Mouse (Mus musculus) adrenal gland, postnatal 4 days (tissue): ENCODE data around the gene 0610030E20Rik. TPM values are rescaled to one million over a fixed set of nuclear protein-coding genes. Genes with fewer than 3 reads are reported as not detected.

Experiments
- DNase-seq, 2 experiments: peaks; one replicate each; pipeline ENCODE4 v3.0.0; 2021 to 2022; ENCODE audit warnings: low spot score in 2 of 2, mixed read lengths in 2 of 2
- total RNA-seq, 2 experiments: library from RNA; stranded (reverse); gene quantifications; 2 replicates each; pipeline ENCODE4 v1.2.3; 2021

0610030E20Rik gene
- total RNA-seq, 2 experiments from 2014 or later: 32.5 to 34.3 TPM

GRCm38 (mm10) chr6:72367460-72367974 is 20.4 kb downstream of the 0610030E20Rik start:
- DNase-seq: no peak

- no peak for DNase-seq
Observed at GRCm38 (mm10) chr6:72369557-72369956, 22.4 kb downstream of the 0610030E20Rik start.

- DNase-seq: peak in 1 of 2 experiments; percentile 39
Observed at GRCm38 (mm10) chr6:72370091-72370490, 23.0 kb downstream of the 0610030E20Rik start.

- no peak for DNase-seq
Observed at GRCm38 (mm10) chr6:72371147-72371546, 24.0 kb downstream of the 0610030E20Rik start.

GRCm38 (mm10) chr6:72371571-72371970 is 24.5 kb downstream of the 0610030E20Rik start:
- DNase-seq: no peak

GRCm38 (mm10) chr6:72373184-72373583 is 26.1 kb downstream of the 0610030E20Rik start:
- no peak for DNase-seq

- no peak for DNase-seq
Observed at GRCm38 (mm10) chr6:72374206-72374605, 27.1 kb downstream of the 0610030E20Rik start.

GRCm38 (mm10) chr6:72374820-72375563 is 27.9 kb downstream of the 0610030E20Rik start:
- DNase-seq: no peak

- DNase-seq: no peak
Observed at GRCm38 (mm10) chr6:72378510-72379234, 31.6 kb downstream of the 0610030E20Rik start.

GRCm38 (mm10) chr6:72379377-72380130 is 32.4 kb downstream of the 0610030E20Rik start:
- DNase-seq: no peak

GRCm38 (mm10) chr6:72380131-72380770 is 33.1 kb downstream of the 0610030E20Rik start, which contains the start of gene Vamp5:
TSS of gene Vamp5 (minus strand) at chr6:72380468.
- DNase-seq: peak; percentile 61 to 71

- no peak for DNase-seq
Observed at GRCm38 (mm10) chr6:72382494-72382893, 35.4 kb downstream of the 0610030E20Rik start.

- no peak for DNase-seq
Observed at GRCm38 (mm10) chr6:72383142-72383820, 36.2 kb downstream of the 0610030E20Rik start.

- no peak for DNase-seq
Observed at GRCm38 (mm10) chr6:72383952-72384351, 36.8 kb downstream of the 0610030E20Rik start.

GRCm38 (mm10) chr6:72385258-72385657 is 38.1 kb downstream of the 0610030E20Rik start:
- DNase-seq: no peak

GRCm38 (mm10) chr6:72386561-72386960 is 39.4 kb downstream of the 0610030E20Rik start:
- DNase-seq: no peak

- no peak for DNase-seq
Observed at GRCm38 (mm10) chr6:72387816-72388215, 40.7 kb downstream of the 0610030E20Rik start.

- no peak for DNase-seq
Observed at GRCm38 (mm10) chr6:72388266-72388665, 41.1 kb downstream of the 0610030E20Rik start.

GRCm38 (mm10) chr6:72388791-72389329 is 41.7 kb downstream of the 0610030E20Rik start:
- DNase-seq: no peak

GRCm38 (mm10) chr6:72389471-72389940 is 42.4 kb downstream of the 0610030E20Rik start:
- peak in 1 of 2 experiments; percentile 23 for DNase-seq
